Mouse (Mus musculus) cortical plate, adult 2 months (tissue): ENCODE data around the gene Pip4k2a.

Experiments used
- CTCF ChIP-seq: fragments of 200-500 bp; IDR thresholded peaks from 2 replicates; pipeline ENCODE4 v1.5.1; 2011; ENCODE audit warnings: mild to moderate bottlenecking, control low read depth, low read length; ENCODE audit not compliant: insufficient read depth; ENCODE audit errors: extremely low read depth
- POLR2A ChIP-seq: fragments of 200-500 bp; IDR thresholded peaks from 2 replicates; pipeline ENCODE4 v1.6.1; 2011; ENCODE audit warnings: mild to moderate bottlenecking, low read length, control low read depth; ENCODE audit not compliant: insufficient read depth; ENCODE audit errors: extremely low read depth

- no peak for TF ChIP-seq CTCF
- no peak for TF ChIP-seq POLR2A
Measured at GRCm38 (mm10) chr2:18957459-18957858, 40.5 kb downstream of the Pip4k2a start.
